In the genomic region with DNA sequence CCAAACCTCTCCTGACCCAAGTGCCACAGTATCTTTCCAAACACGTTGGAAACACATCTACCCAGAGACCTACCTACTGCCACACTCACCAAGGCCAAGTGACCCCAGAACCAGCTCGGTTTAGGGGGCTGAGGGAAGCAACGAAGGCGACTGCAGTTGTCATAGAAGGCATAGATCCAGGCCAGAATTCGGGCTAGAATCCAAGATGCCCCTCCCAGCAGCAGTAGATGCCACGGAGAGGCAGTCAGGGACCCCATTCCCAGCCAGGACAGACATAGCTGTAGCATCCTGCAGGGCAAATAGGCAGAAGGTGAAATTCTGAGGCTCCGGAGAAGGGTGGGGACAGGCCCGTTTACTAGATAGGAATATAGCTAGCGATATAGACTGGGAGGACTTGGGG, we compare ENCODE assay signal across 7 mouse cellular contexts. TPM values are rescaled to one million over a fixed set of nuclear protein-coding genes. Genes with fewer than 3 reads are reported as not detected.
DNase-seq lines count a peak whose midpoint lies in the region; ATAC-seq and TF ChIP-seq lines count a peak whose summit lies in the region.

No protein-coding gene starts in this region.

- TF ChIP-seq POLR2A in limb, embryonic 14.5 days (IDR thresholded peaks at IDR 0.05; ENCODE audit: borderline replicate concordance, extremely low read depth, insufficient read depth, insufficient read length) = no peak
- TF ChIP-seq POLR2A in myocyte (IDR thresholded peaks at IDR 0.05; ENCODE audit: insufficient read length, low read depth) = no peak

- H3K79me2 ChIP-seq in myocyte (ENCODE audit: control insufficient read depth, insufficient read depth) = no peaks in the 10 kb centered on the region

- H3ac ChIP-seq in myocyte (ENCODE audit: control insufficient read depth, insufficient read length) = peak overlapping the region; percentile 45

- H3K27me3 ChIP-seq in forebrain, embryonic 12.5 days = no peaks in the 10 kb centered on the region; the same call in 1 of the 2 replicates
- H3K27me3 ChIP-seq in limb, embryonic 14.5 days (ENCODE audit: control insufficient read depth, insufficient read depth, low read length) = no peaks in the 10 kb centered on the region
- no peaks in the 10 kb centered on the region for H3K27me3 ChIP-seq in myocyte (ENCODE audit: control insufficient read depth, insufficient read depth, insufficient read length)

- peaks cover 5% of the 10 kb centered on the region; the same call in 1 of the 2 replicates for H3K4me1 ChIP-seq in forebrain, embryonic 12.5 days
- H3K4me1 ChIP-seq in limb, embryonic 14.5 days (ENCODE audit: control insufficient read depth, insufficient read depth, low read length) = peaks cover 7% of the 10 kb centered on the region; the same call in 1 of the 2 replicates

- DNase-seq in spleen, postnatal 10 days (ENCODE audit: low spot score in 2 of 2) = peak; percentile 10 to 23
- DNase-seq in spleen, postnatal 4 days (ENCODE audit: low spot score in 2 of 2) = no peak
- DNase-seq in limb, embryonic 14.5 days (ENCODE audit: low spot score) = no peak
- no peak for DNase-seq in embryo, embryonic 9.5 days (ENCODE audit: extremely low spot score)
- no peak for DNase-seq in thymus, postnatal 10 days (ENCODE audit: low spot score in 2 of 2)

- no peaks in the 10 kb centered on the region for H3K36me3 ChIP-seq in forebrain, embryonic 12.5 days (replicated peaks)
- H3K36me3 ChIP-seq in limb, embryonic 14.5 days (ENCODE audit: control insufficient read depth, insufficient read depth, low read length) = no peaks in the 10 kb centered on the region
- no peaks in the 10 kb centered on the region for H3K36me3 ChIP-seq in myocyte (ENCODE audit: control insufficient read depth, insufficient read depth)

- peak overlapping the region; percentile 40 for H3K4me3 ChIP-seq in forebrain, embryonic 12.5 days (replicated peaks)
- H3K4me3 ChIP-seq in limb, embryonic 14.5 days (replicated peaks; ENCODE audit: low read length) = peak overlapping the region; percentile 50
- peak overlapping the region; percentile 48 for H3K4me3 ChIP-seq in myocyte

- no peak overlapping the region for H3K27ac ChIP-seq in forebrain, embryonic 12.5 days
- H3K27ac ChIP-seq in limb, embryonic 14.5 days (replicated peaks; ENCODE audit: low read depth, low read length) = peak overlapping the region; percentile 46; the same call in 1 of the 2 replicates

- H3K9ac ChIP-seq in forebrain, embryonic 12.5 days = peak overlapping the region; percentile 21; the same call in 1 of the 2 replicates
- peak overlapping the region; percentile 62 for H3K9ac ChIP-seq in limb, embryonic 14.5 days (ENCODE audit: low read depth, low read length, severe bottlenecking)

- WGBS in forebrain, embryonic 12.5 days = 71% methylated on average over 9 of the region's 9 CpGs
- 60% methylated on average over 9 of the region's 9 CpGs for WGBS in limb, embryonic 14.5 days

- no peak for ATAC-seq in forebrain, embryonic 12.5 days (ENCODE audit: low FRiP score)
- ATAC-seq in limb, embryonic 14.5 days (ENCODE audit: low FRiP score, low read depth) = no peak

- H3K4me2 ChIP-seq in forebrain, embryonic 12.5 days = peak overlapping the region; percentile 49
- peak overlapping the region; percentile 87 for H3K4me2 ChIP-seq in limb, embryonic 14.5 days (replicated peaks; ENCODE audit: low read depth, low read length, severe bottlenecking)
- peak overlapping the region; percentile 86 for H3K4me2 ChIP-seq in myocyte (ENCODE audit: low read depth)

- no peaks in the 10 kb centered on the region for H3K9me3 ChIP-seq in forebrain, embryonic 12.5 days
- no peaks in the 10 kb centered on the region for H3K9me3 ChIP-seq in limb, embryonic 14.5 days (ENCODE audit: control insufficient read depth, low read length)

TF ChIP-seq in myocyte, 11 proteins besides CTCF, POLR2A, EP300 and RAD21:
- no peak for TF ChIP-seq MYOD1 (IDR thresholded peaks at IDR 0.05; ENCODE audit: control insufficient read depth in 1 of 3, insufficient read length in 2 of 3, low read depth in 2 of 3)
- TF ChIP-seq TCF12 (IDR thresholded peaks at IDR 0.05; ENCODE audit: insufficient read depth, poor library complexity, severe bottlenecking) = no peak
- no peak for TF ChIP-seq E2F4 (IDR thresholded peaks at IDR 0.05; ENCODE audit: insufficient read depth)
- no peak for TF ChIP-seq USF1 (IDR thresholded peaks at IDR 0.05; ENCODE audit: low read depth)
- no peak for TF ChIP-seq TCF3 (IDR thresholded peaks at IDR 0.05; ENCODE audit: insufficient read length, low read depth)
- no peak for TF ChIP-seq SRF (IDR thresholded peaks at IDR 0.05; ENCODE audit: control insufficient read depth, insufficient read length, low read depth)
- TF ChIP-seq CEBPB (IDR thresholded peaks at IDR 0.05; ENCODE audit: insufficient read depth, poor library complexity, severe bottlenecking) = no peak
- no peak for TF ChIP-seq POLR2AphosphoS2 (IDR thresholded peaks at IDR 0.05; ENCODE audit: insufficient read length, low read depth)
- TF ChIP-seq MAX (IDR thresholded peaks at IDR 0.05; ENCODE audit: low read depth) = no peak

RNA-seq across cellular contexts. Expression of a gene that starts 0.5 kb away (rescaled TPM):
- polyA plus RNA-seq in forebrain, embryonic 12.5 days (2016; fragmentation: Nextera tagmentation; extraction: Ambion mirVana) = 4.3 and 7.0 TPM in 2 replicates
- polyA plus RNA-seq in limb, embryonic 14.5 days (2012; rRNA removed) = 22.1 and 23.6 TPM in 2 replicates
- polyA plus RNA-seq in limb, embryonic 14.5 days (2014; fragmentation: Nextera tagmentation; extraction: Ambion mirVana) = 11.7 and 12.8 TPM in 2 replicates
- 6.1 TPM for polyA plus RNA-seq in myocyte (2012; fragmentation: generic; extraction: Trizol)

RNA-seq across cellular contexts. Expression of a gene that starts 18.9 kb away (rescaled TPM):
- polyA plus RNA-seq in forebrain, embryonic 12.5 days (2016; fragmentation: Nextera tagmentation; extraction: Ambion mirVana) = 11.2 and 11.3 TPM in 2 replicates
- 4.0 and 5.2 TPM in 2 replicates for polyA plus RNA-seq in limb, embryonic 14.5 days (2012; rRNA removed)
- 11.1 and 11.6 TPM in 2 replicates for polyA plus RNA-seq in limb, embryonic 14.5 days (2014; fragmentation: Nextera tagmentation; extraction: Ambion mirVana)
- polyA plus RNA-seq in myocyte (2012; fragmentation: generic; extraction: Trizol) = 1.3 TPM

RNA-seq across cellular contexts. Expression of a gene that starts 29.6 kb away (rescaled TPM):
- polyA plus RNA-seq in forebrain, embryonic 12.5 days (2016; fragmentation: Nextera tagmentation; extraction: Ambion mirVana) = not detected in 2 replicates
- 0.09 TPM in 1 of 2 replicates, not detected in the other for polyA plus RNA-seq in limb, embryonic 14.5 days (2012; rRNA removed)
- polyA plus RNA-seq in limb, embryonic 14.5 days (2014; fragmentation: Nextera tagmentation; extraction: Ambion mirVana) = not detected in 2 replicates
- polyA plus RNA-seq in myocyte (2012; fragmentation: generic; extraction: Trizol) = 0.02 TPM

RNA-seq across cellular contexts. Expression of a gene that starts 46.2 kb away (rescaled TPM):
- 16.6 and 18.2 TPM in 2 replicates for polyA plus RNA-seq in forebrain, embryonic 12.5 days (2016; fragmentation: Nextera tagmentation; extraction: Ambion mirVana)
- 9.3 and 10.3 TPM in 2 replicates for polyA plus RNA-seq in limb, embryonic 14.5 days (2012; rRNA removed)
- 10.7 and 13.3 TPM in 2 replicates for polyA plus RNA-seq in limb, embryonic 14.5 days (2014; fragmentation: Nextera tagmentation; extraction: Ambion mirVana)
- 2.3 TPM for polyA plus RNA-seq in myocyte (2012; fragmentation: generic; extraction: Trizol)

RNA-seq across cellular contexts. Expression of a gene that starts 55.3 kb away (rescaled TPM):
- 7.7 and 10.3 TPM in 2 replicates for polyA plus RNA-seq in forebrain, embryonic 12.5 days (2016; fragmentation: Nextera tagmentation; extraction: Ambion mirVana)
- 4.2 and 5.1 TPM in 2 replicates for polyA plus RNA-seq in limb, embryonic 14.5 days (2012; rRNA removed)
- polyA plus RNA-seq in limb, embryonic 14.5 days (2014; fragmentation: Nextera tagmentation; extraction: Ambion mirVana) = 8.8 and 9.8 TPM in 2 replicates
- 0.91 TPM for polyA plus RNA-seq in myocyte (2012; fragmentation: generic; extraction: Trizol)

Comparison
In these comparisons a context has a peak if more than half of its experiments do, and no peak if none do; other contexts are left out.
1. DNase-seq: peak in spleen, postnatal 10 days (2 of 2); none in spleen, postnatal 4 days (0 of 2), limb, embryonic 14.5 days (single experiment), embryo, embryonic 9.5 days (single experiment) and thymus, postnatal 10 days (0 of 2).
2. Peak in every context shown above with its lines, with median percentiles within 50 percentile points of each other: H3K4me2 ChIP-seq and H3K4me3 ChIP-seq.